Mouse (Mus musculus) erythroblast, embryonic 14.5 days (primary cell): ENCODE data around the gene Clcn7. TPM values are rescaled to one million over a fixed set of nuclear protein-coding genes. Genes with fewer than 3 reads are reported as not detected.

Experiments used
- H3K27me3 ChIP-seq: 2 replicates; pipeline ENCODE4 v1.6.1; 2012; ENCODE audit warnings: inconsistent platforms; ENCODE audit not compliant: control insufficient read depth
- H3K36me3 ChIP-seq: 2 replicates; pipeline ENCODE4 v1.6.1; 2012; ENCODE audit warnings: mild to moderate bottlenecking, inconsistent platforms; ENCODE audit not compliant: control insufficient read depth
- H3K4me1 ChIP-seq: 2 replicates; pipeline ENCODE4 v1.6.1; 2012; ENCODE audit warnings: inconsistent platforms; ENCODE audit not compliant: control insufficient read depth
- H3K4me3 ChIP-seq: replicated peaks from 2 replicates; pipeline ENCODE3; 2012; ENCODE audit warnings: moderate library complexity, mild to moderate bottlenecking, inconsistent platforms
- H3K9me3 ChIP-seq: 2 replicates; pipeline ENCODE4 v1.6.1; 2012; ENCODE audit warnings: low read length, inconsistent platforms, mixed read lengths; ENCODE audit not compliant: control insufficient read depth
- GATA1 ChIP-seq: IDR thresholded peaks from 2 replicates; pipeline ENCODE4 v1.6.1; 2012; ENCODE audit warnings: low read length, inconsistent platforms, mixed read lengths
- TAL1 ChIP-seq: IDR thresholded peaks from 3 replicates; pipeline ENCODE4 v1.6.1; 2012; ENCODE audit warnings: low read length, inconsistent platforms, mixed read lengths
- polyA plus RNA-seq: library from polyadenylated mRNA; stranded (reverse); fragments of >175 nt; gene quantifications from 2 replicates; pipeline ENCODE4 v1.2.3, GENCODE M21; 2012

Gene Clcn7
- polyA plus RNA-seq, 1 experiment: 2.0 TPM

DNA sequence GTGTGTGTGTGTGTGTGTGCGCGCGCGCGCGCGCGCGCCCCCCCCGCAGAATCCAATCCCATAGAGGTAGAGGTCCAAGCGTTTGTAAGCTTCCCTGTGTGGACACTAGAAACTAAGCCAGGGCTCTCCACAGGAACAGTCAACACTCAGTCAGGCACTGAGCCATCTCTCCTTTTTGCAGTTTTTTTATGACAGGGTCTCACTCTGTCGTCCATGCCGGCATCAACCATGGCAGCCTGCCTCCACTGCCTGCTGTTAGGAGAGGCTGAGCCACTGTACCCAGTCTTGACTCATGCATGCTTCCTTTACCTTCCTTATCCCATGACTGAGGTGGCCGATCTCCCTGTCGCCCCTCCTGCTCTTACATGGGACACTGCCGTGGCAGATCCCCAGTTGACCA is 25.4 kb upstream of the Clcn7 start:
- no peaks in the 10 kb centered on the region for H3K27me3 ChIP-seq
- H3K36me3 ChIP-seq: peaks cover 86% of the 10 kb centered on the region
- H3K4me1 ChIP-seq: no peaks in the 10 kb centered on the region; the same call in none of the 2 replicates
- TF ChIP-seq TAL1: no peak
- TF ChIP-seq GATA1: no peak
- H3K9me3 ChIP-seq: no peaks in the 10 kb centered on the region
- H3K4me3 ChIP-seq: no peak overlapping the region

DNA sequence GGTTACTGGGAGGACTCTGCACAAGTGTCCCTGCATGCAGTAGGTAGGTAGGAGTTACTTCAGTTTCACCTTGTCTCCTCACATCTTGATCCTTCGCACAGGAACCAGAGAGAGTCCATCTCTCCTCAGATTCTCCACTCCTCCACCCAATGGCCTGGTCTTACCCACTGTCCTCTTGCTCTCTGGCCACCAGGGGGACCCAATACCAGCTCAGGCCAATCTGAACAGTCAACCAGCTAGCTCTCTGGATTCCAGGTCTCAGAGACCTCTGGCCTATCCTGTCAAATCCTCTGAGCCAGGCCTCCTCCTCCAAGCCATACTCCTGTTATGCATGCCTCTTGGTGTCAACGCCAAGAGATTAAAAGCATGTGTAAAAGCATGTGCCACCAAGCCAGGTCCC is 23.6 kb upstream of the Clcn7 start:
- Histone ChIP-seq H3K9me3 (no peaks in the 10 kb centered on the region), H3K4me1 (peaks cover 4% of the 10 kb centered on the region), H3K27me3 (no peaks in the 10 kb centered on the region), H3K4me3 (no peak overlapping the region), H3K36me3 (peaks cover 80% of the 10 kb centered on the region)
- TF ChIP-seq TAL1: no peak
- no peak for TF ChIP-seq GATA1

GRCm38 (mm10) chr17:25110590-25110989 is 22.6 kb upstream of the Clcn7 start:
- TF ChIP-seq GATA1 (no peak), TAL1 (no peak)
- Histone ChIP-seq H3K27me3 (no peaks in the 10 kb centered on the region), H3K9me3 (no peaks in the 10 kb centered on the region), H3K4me3 (no peak overlapping the region), H3K4me1 (peaks cover 14% of the 10 kb centered on the region), H3K36me3 (peaks cover 70% of the 10 kb centered on the region)

GRCm38 (mm10) chr17:25111220-25111619 is 22.0 kb upstream of the Clcn7 start:
- peaks cover 20% of the 10 kb centered on the region for H3K4me1 ChIP-seq
- H3K36me3 ChIP-seq: peaks cover 64% of the 10 kb centered on the region
- no peak overlapping the region for H3K4me3 ChIP-seq
- no peaks in the 10 kb centered on the region for H3K9me3 ChIP-seq
- H3K27me3 ChIP-seq: no peaks in the 10 kb centered on the region
- no peak for TF ChIP-seq TAL1
- no peak for TF ChIP-seq GATA1

- TF ChIP-seq GATA1: no peak
- TF ChIP-seq TAL1: no peak
- peaks cover 26% of the 10 kb centered on the region for H3K4me1 ChIP-seq
- no peaks in the 10 kb centered on the region for H3K9me3 ChIP-seq
- no peak overlapping the region for H3K4me3 ChIP-seq
- H3K36me3 ChIP-seq: peaks cover 57% of the 10 kb centered on the region
- no peaks in the 10 kb centered on the region for H3K27me3 ChIP-seq
Observed at GRCm38 (mm10) chr17:25111739-25112422, 21.3 kb upstream of the Clcn7 start.

GRCm38 (mm10) chr17:25112423-25112810 is 20.8 kb upstream of the Clcn7 start:
- Histone ChIP-seq H3K4me3 (no peak overlapping the region), H3K36me3 (peaks cover 52% of the 10 kb centered on the region), H3K4me1 (peaks cover 30% of the 10 kb centered on the region), H3K27me3 (no peaks in the 10 kb centered on the region), H3K9me3 (no peaks in the 10 kb centered on the region)
- TF ChIP-seq TAL1 (no peak), GATA1 (no peak)

DNA sequence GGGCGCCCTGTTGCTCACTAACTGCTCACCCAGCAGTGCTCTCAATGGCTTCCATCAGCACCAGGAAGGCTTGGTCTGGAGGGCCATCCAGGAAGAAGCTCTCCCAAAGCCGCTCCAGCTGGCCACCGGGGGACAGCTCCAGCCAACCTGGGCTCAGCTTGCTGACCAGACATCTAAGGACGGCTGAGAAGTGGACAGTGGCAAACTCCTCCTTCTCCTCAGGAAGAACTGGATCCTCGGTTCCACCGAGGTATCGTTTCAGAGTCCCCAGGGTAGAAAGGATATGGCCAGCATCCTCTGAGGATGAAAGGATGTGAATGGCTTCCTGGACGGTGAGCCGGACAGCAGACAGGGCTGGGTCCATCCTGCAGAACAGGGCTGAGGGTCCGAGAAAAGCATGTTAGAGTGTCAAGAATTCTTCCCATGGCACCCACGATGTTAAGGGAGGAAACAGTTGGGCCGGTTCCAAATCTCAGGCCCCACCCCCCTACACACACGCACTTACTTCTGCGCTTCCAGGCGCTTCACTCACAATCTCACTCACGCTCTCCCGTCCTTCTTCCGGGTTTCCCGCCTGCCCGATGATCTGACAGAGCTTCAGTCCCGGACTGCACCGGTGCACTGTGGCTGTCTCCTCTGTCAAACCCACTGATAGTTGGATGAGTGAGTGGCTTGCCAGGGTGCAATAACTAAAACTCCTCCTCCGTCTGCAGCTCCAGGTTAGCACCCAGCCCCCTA is 18.1 kb upstream of the Clcn7 start:
- peaks cover 32% of the 10 kb centered on the region for H3K36me3 ChIP-seq
- H3K9me3 ChIP-seq: no peaks in the 10 kb centered on the region
- peak overlapping the region; percentile 71 for H3K4me3 ChIP-seq
- peaks cover 36% of the 10 kb centered on the region for H3K4me1 ChIP-seq
- TF ChIP-seq TAL1 (no peak), GATA1 (no peak)
- no peaks in the 10 kb centered on the region; the same call in 1 of the 2 replicates for H3K27me3 ChIP-seq

- peaks cover 36% of the 10 kb centered on the region for H3K4me1 ChIP-seq
- H3K9me3 ChIP-seq: no peaks in the 10 kb centered on the region
- peaks cover 24% of the 10 kb centered on the region for H3K36me3 ChIP-seq
- TF ChIP-seq GATA1 (no peak), TAL1 (no peak)
- no peaks in the 10 kb centered on the region; the same call in 1 of the 2 replicates for H3K27me3 ChIP-seq
- peak within 1 kb of the TSS; percentile 71 for H3K4me3 ChIP-seq
Observed at GRCm38 (mm10) chr17:25115664-25116432, 17.3 kb upstream of the Clcn7 start, which contains the start of gene Telo2. Telo2 (minus strand) TSS chr17:25115967.

DNA sequence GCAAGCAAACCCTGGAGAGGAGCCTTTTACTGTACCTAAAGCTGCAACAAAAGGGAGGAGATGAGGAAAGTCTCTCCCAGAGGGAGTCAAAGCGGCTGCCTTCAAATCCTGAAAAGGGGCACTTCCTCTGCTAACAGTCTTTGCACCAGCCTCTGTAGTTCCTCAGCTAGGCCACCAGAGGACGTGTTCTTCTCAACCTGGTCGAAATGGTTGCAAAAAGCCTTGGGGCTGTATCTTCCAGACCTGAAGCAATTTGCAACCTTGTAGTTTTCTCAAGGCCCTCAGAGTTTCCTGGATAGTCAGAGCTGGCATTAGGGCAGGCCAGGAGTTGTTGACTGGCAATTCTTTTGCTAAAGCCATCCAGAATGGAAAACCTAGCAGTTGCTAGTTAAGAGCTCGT is 15.9 kb upstream of the Clcn7 start:
- TF ChIP-seq GATA1: no peak
- TF ChIP-seq TAL1: no peak
- H3K4me3 ChIP-seq: no peak overlapping the region

More for the DNA sequence above, 15.9 kb upstream of the Clcn7 start:
- Histone ChIP-seq H3K4me1 (peaks cover 36% of the 10 kb centered on the region), H3K36me3 (peaks cover 14% of the 10 kb centered on the region), H3K9me3 (no peaks in the 10 kb centered on the region), H3K27me3 (peaks cover 6% of the 10 kb centered on the region; the same call in 1 of the 2 replicates)
